Mouse (Mus musculus) stomach, postnatal 0 days (tissue): ENCODE measurements at regions not wholly inside any gene's neighbourhood (a gene's known extent, or its start where the extent isn't known, plus 50 kb on each side); places are given as distances from the start of the nearest gene placed in this dataset.

Source experiments
- ATAC-seq: fragments of 200-750 bp; cut with Nextera tagmentation; 2 replicates; pipeline ENCODE4 v1.8.0; 2017; ENCODE audit not compliant: low FRiP score, low TSS enrichment
- DNase-seq: peaks from one replicate; pipeline ENCODE4 v3.0.0-alpha.2; 2016; ENCODE audit warnings: low spot score
- H3K27ac ChIP-seq: fragments of 300-500 bp; sonication (generic); replicated peaks from 2 replicates; pipeline ENCODE4 v1.5.1; 2014; ENCODE audit warnings: mild to moderate bottlenecking, control low read depth
- H3K27me3 ChIP-seq: fragments of 300-500 bp; sonication (generic); 2 replicates; pipeline ENCODE4 v1.6.1; 2014; ENCODE audit warnings: low read length; ENCODE audit not compliant: control insufficient read depth, insufficient read depth
- H3K36me3 ChIP-seq: fragments of 300-500 bp; sonication (generic); 2 replicates; pipeline ENCODE4 v1.6.1; 2014; ENCODE audit warnings: low read length, mixed read lengths; ENCODE audit not compliant: control insufficient read depth, insufficient read depth
- H3K4me1 ChIP-seq: fragments of 300-500 bp; sonication (generic); replicated peaks from 2 replicates; pipeline ENCODE4 v1.6.1; 2014; ENCODE audit warnings: antibody characterized with exemption; ENCODE audit not compliant: control insufficient read depth, insufficient read depth
- H3K4me2 ChIP-seq: fragments of 300-500 bp; sonication (generic); replicated peaks from 2 replicates; pipeline ENCODE4 v1.6.1; 2014; ENCODE audit warnings: low read depth, mild to moderate bottlenecking, control low read depth, moderate library complexity
- H3K4me3 ChIP-seq: fragments of 300-500 bp; sonication (generic); 2 replicates; pipeline ENCODE4 v1.5.1; 2014; ENCODE audit warnings: low read depth, low read length, control low read depth
- H3K9ac ChIP-seq: fragments of 300-500 bp; sonication (generic); 2 replicates; pipeline ENCODE4 v1.6.1; 2014; ENCODE audit warnings: mild to moderate bottlenecking, low read length, control low read depth, mixed read lengths
- H3K9me3 ChIP-seq: fragments of 300-500 bp; sonication (generic); 2 replicates; pipeline ENCODE4 v1.6.1; 2016; ENCODE audit warnings: low read length; ENCODE audit not compliant: control insufficient read depth
- CTCF ChIP-seq: IDR thresholded peaks from 2 replicates; pipeline ENCODE4 v1.5.1; 2016; ENCODE audit warnings: antibody characterized with exemption, low read depth, mild to moderate bottlenecking, moderate library complexity
- EP300 ChIP-seq: optimal IDR thresholded peaks from 2 replicates; pipeline ENCODE3; 2016; ENCODE audit warnings: antibody characterized with exemption
- WGBS: fragments of 180-500 bp; shearing (Covaris S2); extraction: QIAGEN DNeasy Blood & Tissue Kit; methylation state at CpG from one replicate; pipeline ENCODE4 v1.1.7; 2014; 5-methylcytosine and 5-hydroxymethylcytosine counted together

GRCm38 (mm10) chr13:57307971-57308903, 412.4 kb upstream of the Trpc7 start:
- no peak overlapping the region for H3K4me2 ChIP-seq
- H3K4me1 ChIP-seq: no peaks in the 10 kb centered on the region
- no peak overlapping the region for H3K9ac ChIP-seq
- no peak for TF ChIP-seq CTCF
- no peaks in the 10 kb centered on the region for H3K36me3 ChIP-seq
- WGBS: 42% methylated on average over 20 of the region's 20 CpGs
- ATAC-seq (no peak), DNase-seq (no peak)
- H3K4me3 ChIP-seq: no peak overlapping the region
- H3K27me3 ChIP-seq: no peaks in the 10 kb centered on the region
- no peaks in the 10 kb centered on the region for H3K9me3 ChIP-seq
- no peak overlapping the region for H3K27ac ChIP-seq

DNA sequence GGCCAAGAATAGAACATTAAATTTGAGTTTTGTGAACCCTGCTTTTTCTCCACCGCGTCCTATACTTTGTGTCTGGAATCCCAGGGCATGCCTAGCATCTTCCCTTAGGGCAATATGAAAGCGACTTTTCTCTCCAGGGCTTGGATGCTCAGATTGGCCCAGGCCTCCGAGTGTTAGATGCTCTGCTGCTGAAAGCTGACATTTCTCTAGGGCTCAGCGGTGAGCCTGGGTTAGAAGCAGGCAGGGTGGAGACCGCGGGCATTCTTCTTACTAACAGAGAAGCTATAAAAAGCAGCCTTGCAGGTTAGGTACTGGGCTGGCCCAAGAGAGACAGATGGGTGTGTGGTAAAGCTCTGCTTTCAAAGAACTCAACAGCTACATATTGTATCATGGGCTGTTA, 409.8 kb upstream of the Trpc7 start:
- ATAC-seq: no peak
- TF ChIP-seq EP300: no peak
- no peak for TF ChIP-seq CTCF
- H3K9me3 ChIP-seq: no peaks in the 10 kb centered on the region
- no peaks in the 10 kb centered on the region for H3K4me1 ChIP-seq
- H3K4me3 ChIP-seq: no peak overlapping the region
- no peak overlapping the region for H3K27ac ChIP-seq
- H3K4me2 ChIP-seq: no peak overlapping the region
- no peaks in the 10 kb centered on the region for H3K36me3 ChIP-seq
- no peaks in the 10 kb centered on the region for H3K27me3 ChIP-seq
- no peak overlapping the region for H3K9ac ChIP-seq
- no peak for DNase-seq
- 71% methylated on average over 7 of the region's 7 CpGs for whole genome bisulfite sequencing

GRCm38 (mm10) chr13:57303805-57304204, 408.0 kb upstream of the Trpc7 start:
- Histone ChIP-seq H3K4me1 (no peaks in the 10 kb centered on the region), H3K9me3 (no peaks in the 10 kb centered on the region), H3K9ac (no peak overlapping the region), H3K4me3 (no peak overlapping the region), H3K27me3 (no peaks in the 10 kb centered on the region), H3K27ac (no peak overlapping the region), H3K4me2 (no peak overlapping the region), H3K36me3 (no peaks in the 10 kb centered on the region)
- TF ChIP-seq CTCF (no peak), EP300 (no peak)
- no peak for DNase-seq
- no peak for ATAC-seq
- 84% methylated on average over 2 of the region's 2 CpGs for WGBS

DNA sequence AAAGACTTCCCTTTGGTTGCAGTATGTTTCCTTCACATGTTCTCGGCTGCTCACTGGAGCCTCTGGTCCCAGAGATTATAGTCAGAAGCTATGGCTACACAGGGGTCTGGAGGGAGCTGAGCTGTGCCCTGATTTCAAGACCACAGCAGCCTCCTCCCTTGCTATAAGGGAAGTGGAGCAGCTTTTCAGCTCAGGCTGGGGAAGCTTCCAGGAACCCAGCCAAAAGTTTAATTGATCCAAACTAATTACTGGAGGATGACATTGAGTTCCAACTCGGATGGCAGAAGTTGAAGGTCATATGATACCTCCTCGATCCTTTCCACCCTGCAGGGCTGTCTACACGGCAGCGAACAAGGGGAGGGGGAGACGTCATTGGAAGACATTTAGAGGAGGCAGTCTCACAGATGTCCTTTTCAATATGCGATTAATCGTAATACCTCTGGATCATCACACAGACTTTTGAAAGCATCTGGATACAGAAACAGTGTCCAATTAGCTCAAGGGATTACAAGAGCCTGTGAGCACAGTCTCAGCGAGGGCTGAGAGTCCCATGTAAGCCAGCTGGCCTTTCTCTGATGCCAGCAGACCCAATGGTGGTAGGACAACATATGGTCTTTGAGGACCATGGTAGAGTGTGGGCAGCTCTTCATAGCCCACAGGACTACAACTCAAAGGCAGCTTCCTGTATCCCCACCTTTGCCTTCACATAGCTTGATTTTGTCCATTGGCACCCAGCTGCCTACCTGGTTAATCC, 396.1 kb upstream of the Trpc7 start:
- Histone ChIP-seq H3K4me2 (no peak overlapping the region), H3K36me3 (no peaks in the 10 kb centered on the region), H3K27ac (no peak overlapping the region), H3K4me1 (no peaks in the 10 kb centered on the region), H3K9ac (no peak overlapping the region), H3K4me3 (no peak overlapping the region), H3K9me3 (no peaks in the 10 kb centered on the region), H3K27me3 (no peaks in the 10 kb centered on the region)
- no peak for TF ChIP-seq CTCF
- no peak for TF ChIP-seq EP300
- 76% methylated on average over 9 of the region's 9 CpGs for WGBS
- ATAC-seq (no peak), DNase-seq (no peak)

- TF ChIP-seq EP300: no peak
- no peak for TF ChIP-seq CTCF
- WGBS: 90% methylated on average over 2 of the region's 2 CpGs
- Histone ChIP-seq H3K4me2 (no peak overlapping the region), H3K9ac (no peak overlapping the region), H3K27me3 (no peaks in the 10 kb centered on the region), H3K36me3 (no peaks in the 10 kb centered on the region), H3K4me3 (no peak overlapping the region), H3K4me1 (no peaks in the 10 kb centered on the region), H3K27ac (no peak overlapping the region), H3K9me3 (no peaks in the 10 kb centered on the region)
- no peak for ATAC-seq
- no peak for DNase-seq
These were observed 390.4 kb upstream of the Trpc7 start for GRCm38 (mm10) chr13:57286168-57286567.

DNA sequence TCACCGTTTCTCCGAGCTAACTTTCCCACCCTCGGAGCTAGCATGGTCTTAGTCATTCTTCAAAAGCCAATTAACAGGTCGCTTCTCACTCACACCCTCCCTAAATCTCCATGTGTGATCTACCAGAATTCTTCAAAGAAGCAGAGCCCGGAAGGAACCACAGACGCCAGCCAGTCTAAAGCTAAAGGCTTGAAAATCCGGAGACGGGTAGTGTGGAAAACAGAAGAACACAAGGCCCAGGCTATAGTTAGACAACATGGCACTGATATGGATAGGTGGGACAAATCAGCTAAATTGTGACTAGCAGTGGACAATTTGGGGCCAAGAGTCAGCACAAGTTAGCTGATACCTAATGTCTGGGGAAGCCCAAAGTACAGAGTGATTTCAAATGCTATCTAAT, 387.0 kb upstream of the Trpc7 start:
- H3K4me1 ChIP-seq: no peaks in the 10 kb centered on the region
- WGBS: 54% methylated on average over 8 of the region's 8 CpGs
- no peak overlapping the region for H3K27ac ChIP-seq
- no peak overlapping the region for H3K4me2 ChIP-seq
- DNase-seq (no peak), ATAC-seq (no peak)
- no peaks in the 10 kb centered on the region for H3K27me3 ChIP-seq
- H3K36me3 ChIP-seq: no peaks in the 10 kb centered on the region
- TF ChIP-seq CTCF (no peak), EP300 (no peak)
- no peak overlapping the region for H3K4me3 ChIP-seq
- no peaks in the 10 kb centered on the region for H3K9me3 ChIP-seq
- no peak overlapping the region for H3K9ac ChIP-seq
